Mouse (Mus musculus): ENCODE measurements around the gene Phgdh. TPM values are rescaled to one million over a fixed set of nuclear protein-coding genes. Genes with fewer than 3 reads are reported as not detected.
"Not testable (repeated sequence)": the region's sequence is repeated elsewhere in the genome, so short reads cannot be mapped to it uniquely, and the experiment has no call there.

Gene Phgdh
- polyA plus RNA-seq (2014; fragmentation: Nextera tagmentation; extraction: Ambion mirVana) = 163 and 176 TPM in 2 replicates

- WGBS = under 1% methylated on average over 10 of the region's 10 CpGs
- H3K4me3 ChIP-seq (ENCODE audit: low read depth, low read length) = peak within 1 kb of the TSS; percentile 56
- not testable (repeated sequence) for H3K4me1 ChIP-seq (ENCODE audit: control insufficient read depth, insufficient read depth, low read length); H3K9me3 ChIP-seq (ENCODE audit: control insufficient read depth, low read length); H3K36me3 ChIP-seq (ENCODE audit: control insufficient read depth, insufficient read depth, low read length); H3K27me3 ChIP-seq (ENCODE audit: control insufficient read depth, insufficient read depth, low read length)
- peak within 1 kb of the TSS; percentile 54 for H3K9ac ChIP-seq (replicated peaks; ENCODE audit: low read depth, low read length)
- H3K4me2 ChIP-seq (ENCODE audit: low read depth, low read length) = peak within 1 kb of the TSS; percentile 99
- peak within 1 kb of the TSS; percentile 48; the same call in 1 of the 2 replicates for H3K27ac ChIP-seq (ENCODE audit: low read depth, low read length)
- ATAC-seq (ENCODE audit: low read depth) = peak; percentile 70
Observed at GRCm38 (mm10) chr3:98339706-98340109, at the start of gene Phgdh. Phgdh (minus strand) TSS chr3:98339990.

GRCm38 (mm10) chr3:98389305-98389704, 49.5 kb upstream of the Phgdh start:
- 62% methylated on average over 3 of the region's 3 CpGs for WGBS
- no peak for ATAC-seq (ENCODE audit: low read depth)
- Histone ChIP-seq H3K27ac (ENCODE audit: low read depth, low read length) (no peak overlapping the region), H3K9me3 (ENCODE audit: control insufficient read depth, low read length) (no peaks in the 10 kb centered on the region), H3K36me3 (ENCODE audit: control insufficient read depth, insufficient read depth, low read length) (no peaks in the 10 kb centered on the region), H3K27me3 (ENCODE audit: control insufficient read depth, insufficient read depth, low read length) (no peaks in the 10 kb centered on the region), H3K4me3 (ENCODE audit: low read depth, low read length) (no peak overlapping the region), H3K4me2 (ENCODE audit: low read depth, low read length) (no peak overlapping the region), H3K4me1 (ENCODE audit: control insufficient read depth, insufficient read depth, low read length) (0 out of 2 replicates have a peak, but pooled peaks cover 5% of the 10 kb centered on the region), H3K9ac (replicated peaks; ENCODE audit: low read depth, low read length) (no peak overlapping the region)

DNA sequence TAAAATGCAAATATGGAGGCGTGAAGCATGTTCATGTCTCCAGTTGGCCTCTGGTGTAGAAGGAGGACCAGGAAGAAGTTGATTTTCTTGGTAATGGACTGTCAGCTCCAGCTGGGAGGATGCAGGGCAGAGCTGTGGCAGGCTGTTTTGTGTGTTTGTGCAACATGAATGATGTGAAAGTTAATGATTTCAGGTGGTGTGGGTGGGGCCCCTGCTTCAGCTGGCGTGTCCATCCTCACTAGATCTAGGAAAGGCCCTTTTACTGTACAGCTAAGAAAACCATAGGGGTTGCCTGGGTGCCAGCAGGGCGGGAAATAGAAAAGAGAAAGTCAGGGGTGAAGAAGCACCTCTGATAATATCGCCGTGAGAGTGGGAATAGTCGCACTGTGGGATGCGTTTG, 48.0 kb upstream of the Phgdh start:
- no peak for ATAC-seq (ENCODE audit: low read depth)
- Histone ChIP-seq H3K4me3 (ENCODE audit: low read depth, low read length) (no peak overlapping the region), H3K9me3 (ENCODE audit: control insufficient read depth, low read length) (no peaks in the 10 kb centered on the region), H3K27ac (ENCODE audit: low read depth, low read length) (no peak overlapping the region), H3K9ac (replicated peaks; ENCODE audit: low read depth, low read length) (no peak overlapping the region), H3K36me3 (ENCODE audit: control insufficient read depth, insufficient read depth, low read length) (no peaks in the 10 kb centered on the region), H3K4me2 (ENCODE audit: low read depth, low read length) (no peak overlapping the region), H3K27me3 (ENCODE audit: control insufficient read depth, insufficient read depth, low read length) (no peaks in the 10 kb centered on the region), H3K4me1 (ENCODE audit: control insufficient read depth, insufficient read depth, low read length) (0 out of 2 replicates have a peak, but pooled peaks cover 11% of the 10 kb centered on the region)
- WGBS = 82% methylated on average over 7 of the region's 7 CpGs

DNA sequence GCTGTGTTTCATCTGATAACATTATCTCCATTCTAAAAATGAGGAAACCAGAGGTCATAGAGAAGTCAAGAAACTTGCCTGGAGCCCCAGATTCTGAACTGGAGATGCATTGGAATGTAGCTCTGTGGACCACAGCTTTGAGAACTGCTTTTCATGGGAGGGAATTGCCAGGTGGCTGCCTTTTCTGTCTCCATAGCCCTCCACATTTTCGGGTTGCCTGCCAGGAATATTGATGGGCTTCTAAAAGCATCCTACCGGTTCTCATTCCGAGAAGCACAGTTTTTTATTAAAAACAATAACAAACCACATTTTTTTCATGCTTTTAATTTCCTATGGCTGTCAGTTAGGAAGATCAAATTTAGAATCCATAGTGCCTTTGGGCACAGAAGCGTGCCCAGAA, 47.3 kb upstream of the Phgdh start:
- H3K4me1 ChIP-seq (ENCODE audit: control insufficient read depth, insufficient read depth, low read length) = 0 out of 2 replicates have a peak, but pooled peaks cover 11% of the 10 kb centered on the region
- no peak overlapping the region for H3K4me3 ChIP-seq (ENCODE audit: low read depth, low read length)
- ATAC-seq (ENCODE audit: low read depth) = no peak
- no peaks in the 10 kb centered on the region for H3K27me3 ChIP-seq (ENCODE audit: control insufficient read depth, insufficient read depth, low read length)
- 59% methylated on average over 4 of the region's 4 CpGs for WGBS
- H3K9ac ChIP-seq (replicated peaks; ENCODE audit: low read depth, low read length) = no peak overlapping the region
- no peaks in the 10 kb centered on the region for H3K36me3 ChIP-seq (ENCODE audit: control insufficient read depth, insufficient read depth, low read length)
- H3K27ac ChIP-seq (ENCODE audit: low read depth, low read length) = no peak overlapping the region
- no peak overlapping the region for H3K4me2 ChIP-seq (ENCODE audit: low read depth, low read length)
- no peaks in the 10 kb centered on the region for H3K9me3 ChIP-seq (ENCODE audit: control insufficient read depth, low read length)

DNA sequence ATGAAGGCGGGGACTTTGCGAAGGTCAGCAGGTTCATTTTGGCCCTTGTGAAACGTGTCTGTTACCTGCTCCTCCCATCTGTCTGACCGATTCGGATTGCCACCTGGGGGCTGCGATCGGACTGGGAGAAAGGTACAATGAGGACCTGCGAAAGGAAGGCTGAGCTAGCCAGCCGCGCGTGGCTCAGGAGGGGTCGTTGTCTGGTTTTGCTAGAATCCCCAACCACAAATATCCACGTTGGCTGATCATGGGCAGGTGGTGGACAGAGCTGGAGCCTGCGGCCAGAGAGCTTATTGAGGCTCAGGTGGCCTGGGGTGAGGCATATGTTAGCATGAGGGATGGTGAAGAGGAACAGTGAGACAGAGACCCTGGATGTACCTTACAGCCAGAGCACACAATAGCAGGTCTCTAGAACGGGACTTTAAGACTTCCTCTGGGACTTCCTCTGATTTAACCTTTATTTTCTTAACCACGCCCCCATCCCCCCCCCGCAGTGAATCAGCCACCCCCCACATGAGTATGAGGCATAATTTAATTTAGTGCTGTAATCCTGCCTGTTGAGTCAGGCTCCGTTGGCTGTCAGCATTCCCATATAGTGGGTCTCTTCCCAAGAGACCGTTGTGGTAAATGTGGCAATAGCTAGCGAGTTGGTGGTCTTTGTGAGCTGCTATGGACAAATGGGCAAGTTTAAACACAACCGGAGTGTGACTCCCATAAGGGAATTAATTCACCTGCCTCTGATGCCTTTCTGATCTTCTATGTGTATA, 43.4 kb upstream of the Phgdh start:
- H3K4me3 ChIP-seq (ENCODE audit: low read depth, low read length) = peak overlapping the region; percentile 94
- H3K36me3 ChIP-seq (ENCODE audit: control insufficient read depth, insufficient read depth, low read length) = no peaks in the 10 kb centered on the region
- no peaks in the 10 kb centered on the region for H3K27me3 ChIP-seq (ENCODE audit: control insufficient read depth, insufficient read depth, low read length)
- ATAC-seq (ENCODE audit: low read depth) = peak; percentile 53
- H3K27ac ChIP-seq (ENCODE audit: low read depth, low read length) = peak overlapping the region; percentile 91
- H3K4me1 ChIP-seq (ENCODE audit: control insufficient read depth, insufficient read depth, low read length) = 0 out of 2 replicates have a peak, but pooled peaks cover 11% of the 10 kb centered on the region
- H3K9ac ChIP-seq (replicated peaks; ENCODE audit: low read depth, low read length) = peak overlapping the region; percentile 94
- no peaks in the 10 kb centered on the region for H3K9me3 ChIP-seq (ENCODE audit: control insufficient read depth, low read length)
- WGBS = 4% methylated on average over 21 of the region's 21 CpGs
- peak overlapping the region; percentile 85 for H3K4me2 ChIP-seq (ENCODE audit: low read depth, low read length)

- Histone ChIP-seq H3K4me3 (ENCODE audit: low read depth, low read length) (peak within 1 kb of the TSS; percentile 94), H3K9ac (replicated peaks; ENCODE audit: low read depth, low read length) (peak within 1 kb of the TSS; percentile 94), H3K4me2 (ENCODE audit: low read depth, low read length) (peak within 1 kb of the TSS; percentile 85), H3K27me3 (ENCODE audit: control insufficient read depth, insufficient read depth, low read length) (no peaks in the 10 kb centered on the region), H3K27ac (ENCODE audit: low read depth, low read length) (peak within 1 kb of the TSS; percentile 91), H3K36me3 (ENCODE audit: control insufficient read depth, insufficient read depth, low read length) (no peaks in the 10 kb centered on the region), H3K4me1 (ENCODE audit: control insufficient read depth, insufficient read depth, low read length) (0 out of 2 replicates have a peak, but pooled peaks cover 11% of the 10 kb centered on the region), H3K9me3 (ENCODE audit: control insufficient read depth, low read length) (no peaks in the 10 kb centered on the region)
- under 1% methylated on average over 42 of the region's 42 CpGs for WGBS
- peak; percentile 95 for ATAC-seq (ENCODE audit: low read depth)
Observed at GRCm38 (mm10) chr3:98382246-98382939, 42.6 kb upstream of the Phgdh start, which contains the start of gene Zfp697. Zfp697 (plus strand) TSS chr3:98382461.

GRCm38 (mm10) chr3:98381677-98382245, 42.0 kb upstream of the Phgdh start:
- no peaks in the 10 kb centered on the region for H3K36me3 ChIP-seq (ENCODE audit: control insufficient read depth, insufficient read depth, low read length)
- no peaks in the 10 kb centered on the region for H3K27me3 ChIP-seq (ENCODE audit: control insufficient read depth, insufficient read depth, low read length)
- no peak for ATAC-seq (ENCODE audit: low read depth)
- no peak overlapping the region for H3K27ac ChIP-seq (ENCODE audit: low read depth, low read length)
- no peaks in the 10 kb centered on the region for H3K9me3 ChIP-seq (ENCODE audit: control insufficient read depth, low read length)
- peak overlapping the region; percentile 94 for H3K9ac ChIP-seq (replicated peaks; ENCODE audit: low read depth, low read length)
- 0 out of 2 replicates have a peak, but pooled peaks cover 11% of the 10 kb centered on the region for H3K4me1 ChIP-seq (ENCODE audit: control insufficient read depth, insufficient read depth, low read length)
- 9% methylated on average over 17 of the region's 17 CpGs for WGBS
- H3K4me2 ChIP-seq (ENCODE audit: low read depth, low read length) = peak overlapping the region; percentile 85
- H3K4me3 ChIP-seq (ENCODE audit: low read depth, low read length) = peak overlapping the region; percentile 94

GRCm38 (mm10) chr3:98379236-98379635, 39.4 kb upstream of the Phgdh start:
- WGBS = 17% methylated on average over 7 of the region's 7 CpGs
- 0 out of 2 replicates have a peak, but pooled peaks cover 6% of the 10 kb centered on the region for H3K4me1 ChIP-seq (ENCODE audit: control insufficient read depth, insufficient read depth, low read length)
- no peak overlapping the region for H3K4me2 ChIP-seq (ENCODE audit: low read depth, low read length)
- no peak overlapping the region for H3K4me3 ChIP-seq (ENCODE audit: low read depth, low read length)
- no peak overlapping the region for H3K9ac ChIP-seq (replicated peaks; ENCODE audit: low read depth, low read length)
- no peak overlapping the region for H3K27ac ChIP-seq (ENCODE audit: low read depth, low read length)
- no peak for ATAC-seq (ENCODE audit: low read depth)
- no peaks in the 10 kb centered on the region for H3K27me3 ChIP-seq (ENCODE audit: control insufficient read depth, insufficient read depth, low read length)
- H3K9me3 ChIP-seq (ENCODE audit: control insufficient read depth, low read length) = no peaks in the 10 kb centered on the region
- H3K36me3 ChIP-seq (ENCODE audit: control insufficient read depth, insufficient read depth, low read length) = no peaks in the 10 kb centered on the region
